Mouse (Mus musculus) lung, embryonic 15.5 days (tissue): ENCODE data around the gene Mnd1. TPM values are rescaled to one million over a fixed set of nuclear protein-coding genes. Genes with fewer than 3 reads are reported as not detected.

Experiments used
- ATAC-seq: fragments of 200-750 bp; cut with Nextera tagmentation; 2 replicates; pipeline ENCODE4 v1.8.0; 2017; ENCODE audit warnings: moderate number of reproducible peaks, borderline replicate concordance; ENCODE audit not compliant: low FRiP score, low TSS enrichment; ENCODE audit errors: extremely low read depth
- H3K27ac ChIP-seq: fragments of 300-500 bp; sonication (generic); 2 replicates; pipeline ENCODE4 v1.5.1; 2015; ENCODE audit warnings: moderate library complexity, mild to moderate bottlenecking, inconsistent platforms
- H3K27me3 ChIP-seq: fragments of 300-500 bp; sonication (generic); 2 replicates; pipeline ENCODE4 v1.6.1; 2015; ENCODE audit warnings: inconsistent platforms
- H3K36me3 ChIP-seq: fragments of 300-500 bp; sonication (generic); 2 replicates; pipeline ENCODE4 v1.6.1; 2015; ENCODE audit warnings: inconsistent platforms
- H3K4me1 ChIP-seq: fragments of 300-500 bp; sonication (generic); 2 replicates; pipeline ENCODE4 v1.6.1; 2015; ENCODE audit warnings: inconsistent platforms
- H3K4me2 ChIP-seq: fragments of 300-500 bp; sonication (generic); 2 replicates; pipeline ENCODE4 v1.6.1; 2015; ENCODE audit warnings: inconsistent platforms, mild to moderate bottlenecking, moderate library complexity
- H3K4me3 ChIP-seq: fragments of 300-500 bp; sonication (generic); 2 replicates; pipeline ENCODE4 v1.5.1; 2015; ENCODE audit warnings: mild to moderate bottlenecking, inconsistent platforms
- H3K9ac ChIP-seq: fragments of 300-500 bp; sonication (generic); 2 replicates; pipeline ENCODE4 v1.6.1; 2015; ENCODE audit warnings: inconsistent platforms
- H3K9me3 ChIP-seq: fragments of 300-500 bp; sonication (generic); 2 replicates; pipeline ENCODE4 v1.6.1; 2016; ENCODE audit warnings: inconsistent platforms
- WGBS: fragments of 180-500 bp; shearing (Covaris S2); methylation state at CpG from one replicate; pipeline ENCODE4 v1.1.7; 2015; 5-methylcytosine and 5-hydroxymethylcytosine counted together
- polyA plus RNA-seq: library from polyadenylated mRNA; unstranded; fragments of >200 nt; fragmentation: Nextera tagmentation; extraction: Ambion mirVana; gene quantifications from 2 replicates; pipeline ENCODE4 v1.2.1, GENCODE M21; 2015

Mnd1 gene
- polyA plus RNA-seq = 13.0 and 13.7 TPM in 2 replicates

GRCm38 (mm10) chr3:84155558-84156006 lies at the start of gene Mnd1:
Mnd1 (minus strand) TSS chr3:84155786.
- H3K9ac ChIP-seq = peak within 1 kb of the TSS; percentile 80
- no peaks in the 10 kb centered on the region for H3K36me3 ChIP-seq
- peak; percentile 100 for ATAC-seq
- H3K9me3 ChIP-seq = no peaks in the 10 kb centered on the region
- WGBS = 0% methylated on average over 29 of the region's 29 CpGs
- no peaks in the 10 kb centered on the region for H3K27me3 ChIP-seq
- peaks cover 5% of the 10 kb centered on the region; the same call in 1 of the 2 replicates for H3K4me1 ChIP-seq
- peak within 1 kb of the TSS; percentile 98 for H3K4me2 ChIP-seq
- peak within 1 kb of the TSS; percentile 63 for H3K4me3 ChIP-seq
- H3K27ac ChIP-seq = peak within 1 kb of the TSS; percentile 81

GRCm38 (mm10) chr3:84204640-84205039 lies 49.1 kb upstream of the Mnd1 start:
- H3K36me3 ChIP-seq = no peaks in the 10 kb centered on the region
- ATAC-seq = no peak
- 81% methylated on average over 5 of the region's 5 CpGs for WGBS
- no peaks in the 10 kb centered on the region for H3K27me3 ChIP-seq
- no peaks in the 10 kb centered on the region for H3K9me3 ChIP-seq
- no peak overlapping the region for H3K4me3 ChIP-seq
- no peak overlapping the region for H3K9ac ChIP-seq
- no peaks in the 10 kb centered on the region for H3K4me1 ChIP-seq
- no peak overlapping the region for H3K27ac ChIP-seq
- H3K4me2 ChIP-seq = no peak overlapping the region

GRCm38 (mm10) chr3:84200559-84201420 lies 45.2 kb upstream of the Mnd1 start:
- H3K9me3 ChIP-seq = no peaks in the 10 kb centered on the region
- H3K9ac ChIP-seq = no peak overlapping the region
- no peak for ATAC-seq
- H3K4me1 ChIP-seq = no peaks in the 10 kb centered on the region
- WGBS = 71% methylated on average over 13 of the region's 13 CpGs
- no peak overlapping the region for H3K27ac ChIP-seq
- H3K27me3 ChIP-seq = no peaks in the 10 kb centered on the region
- no peaks in the 10 kb centered on the region for H3K36me3 ChIP-seq
- no peak overlapping the region for H3K4me3 ChIP-seq
- no peak overlapping the region for H3K4me2 ChIP-seq

GRCm38 (mm10) chr3:84199516-84199915 lies 43.9 kb upstream of the Mnd1 start:
- WGBS = 90% methylated on average over 9 of the region's 9 CpGs
- Histone ChIP-seq H3K4me2 (no peak overlapping the region), H3K36me3 (no peaks in the 10 kb centered on the region), H3K27me3 (no peaks in the 10 kb centered on the region), H3K4me1 (no peaks in the 10 kb centered on the region), H3K9me3 (no peaks in the 10 kb centered on the region), H3K4me3 (no peak overlapping the region), H3K27ac (no peak overlapping the region), H3K9ac (no peak overlapping the region)
- no peak for ATAC-seq

GRCm38 (mm10) chr3:84198229-84198628 lies 42.6 kb upstream of the Mnd1 start:
- 84% methylated on average over 3 of the region's 3 CpGs for WGBS
- H3K27ac ChIP-seq = no peak overlapping the region
- H3K4me1 ChIP-seq = 0 out of 2 replicates have a peak, but pooled peaks cover 8% of the 10 kb centered on the region
- H3K4me3 ChIP-seq = no peak overlapping the region
- H3K36me3 ChIP-seq = no peaks in the 10 kb centered on the region
- ATAC-seq = no peak
- no peaks in the 10 kb centered on the region for H3K27me3 ChIP-seq
- H3K9ac ChIP-seq = no peak overlapping the region
- H3K9me3 ChIP-seq = no peaks in the 10 kb centered on the region
- H3K4me2 ChIP-seq = no peak overlapping the region

- ATAC-seq = no peak
- Histone ChIP-seq H3K27ac (no peak overlapping the region), H3K27me3 (no peaks in the 10 kb centered on the region), H3K4me1 (peaks cover 30% of the 10 kb centered on the region), H3K36me3 (no peaks in the 10 kb centered on the region), H3K9ac (no peak overlapping the region), H3K4me2 (no peak overlapping the region), H3K4me3 (no peak overlapping the region), H3K9me3 (no peaks in the 10 kb centered on the region)
- WGBS = 57% methylated on average over 4 of the region's 4 CpGs
Measured at GRCm38 (mm10) chr3:84193881-84194280, 38.3 kb upstream of the Mnd1 start.

- peak overlapping the region; percentile 47; the same call in 1 of the 2 replicates for H3K9ac ChIP-seq
- peak overlapping the region; percentile 96 for H3K27ac ChIP-seq
- H3K4me1 ChIP-seq = peaks cover 30% of the 10 kb centered on the region
- H3K27me3 ChIP-seq = no peaks in the 10 kb centered on the region
- peak overlapping the region; percentile 46 for H3K4me3 ChIP-seq
- peak overlapping the region; percentile 60 for H3K4me2 ChIP-seq
- H3K36me3 ChIP-seq = no peaks in the 10 kb centered on the region
- 38% methylated on average over 21 of the region's 21 CpGs for WGBS
- ATAC-seq = peak; percentile 78
- H3K9me3 ChIP-seq = no peaks in the 10 kb centered on the region
Measured at GRCm38 (mm10) chr3:84191141-84191881, 35.7 kb upstream of the Mnd1 start.

- Histone ChIP-seq H3K9me3 (no peaks in the 10 kb centered on the region), H3K36me3 (no peaks in the 10 kb centered on the region), H3K4me3 (peak overlapping the region; percentile 46), H3K4me1 (peaks cover 30% of the 10 kb centered on the region), H3K4me2 (peak overlapping the region; percentile 60), H3K27ac (peak overlapping the region; percentile 96), H3K9ac (peak overlapping the region; percentile 47), H3K27me3 (no peaks in the 10 kb centered on the region)
- 6% methylated on average over 41 of the region's 41 CpGs for WGBS
- peak; percentile 21; the same call in 1 of the 2 replicates for ATAC-seq
Measured at GRCm38 (mm10) chr3:84190513-84191061, 35.0 kb upstream of the Mnd1 start.

GRCm38 (mm10) chr3:84189629-84190173 lies 34.1 kb upstream of the Mnd1 start:
- Histone ChIP-seq H3K36me3 (no peaks in the 10 kb centered on the region), H3K9ac (peak overlapping the region; percentile 47), H3K9me3 (no peaks in the 10 kb centered on the region), H3K4me2 (peak overlapping the region; percentile 60), H3K27me3 (no peaks in the 10 kb centered on the region), H3K4me1 (peaks cover 30% of the 10 kb centered on the region), H3K4me3 (peak overlapping the region; percentile 46), H3K27ac (peak overlapping the region; percentile 96)
- 39% methylated on average over 10 of the region's 10 CpGs for WGBS
- no peak; the same call in 1 of the 2 replicates for ATAC-seq

GRCm38 (mm10) chr3:84181717-84182116 lies 26.1 kb upstream of the Mnd1 start:
- Histone ChIP-seq H3K4me2 (no peak overlapping the region), H3K9ac (no peak overlapping the region), H3K4me1 (no peaks in the 10 kb centered on the region), H3K27me3 (no peaks in the 10 kb centered on the region), H3K27ac (no peak overlapping the region), H3K4me3 (no peak overlapping the region), H3K9me3 (no peaks in the 10 kb centered on the region), H3K36me3 (no peaks in the 10 kb centered on the region)
- 55% methylated on average over 4 of the region's 4 CpGs for WGBS
- ATAC-seq = no peak

- ATAC-seq = no peak
- Histone ChIP-seq H3K9me3 (no peaks in the 10 kb centered on the region), H3K4me3 (no peak overlapping the region), H3K4me2 (no peak overlapping the region), H3K36me3 (no peaks in the 10 kb centered on the region), H3K4me1 (no peaks in the 10 kb centered on the region), H3K27me3 (no peaks in the 10 kb centered on the region), H3K27ac (no peak overlapping the region), H3K9ac (no peak overlapping the region)
- WGBS = 50% methylated on average over 8 of the region's 8 CpGs
Measured at GRCm38 (mm10) chr3:84181102-84181501, 25.5 kb upstream of the Mnd1 start.
